Mouse (Mus musculus): ENCODE results near the gene Bfar. TPM values are rescaled to one million over a fixed set of nuclear protein-coding genes. Genes with fewer than 3 reads are reported as not detected.
"Not testable (repeated sequence)": the region's sequence is repeated elsewhere in the genome, so short reads cannot be mapped to it uniquely, and the experiment has no call there.

The Bfar gene
- polyA plus RNA-seq, 1 experiment from 2014 or later: 41.9 TPM

GRCm38 (mm10) chr16:13732786-13733185 lies 61.1 kb downstream of the Bfar start:
- H3K27ac ChIP-seq (ENCODE audit: low read length): no peak overlapping the region
- WGBS: 68% methylated on average over 3 of the region's 3 CpGs
- no peak overlapping the region for H3K4me3 ChIP-seq (replicated peaks; ENCODE audit: low read length)
- H3K9me3 ChIP-seq (replicated peaks; ENCODE audit: control insufficient read depth, low read length): no peaks in the 10 kb centered on the region
- no peak overlapping the region for H3K4me2 ChIP-seq (ENCODE audit: low read depth, low read length)
- ATAC-seq (ENCODE audit: insufficient read depth, low FRiP score): no peak
- H3K36me3 ChIP-seq (ENCODE audit: control insufficient read depth, insufficient read depth, low read length): no peaks in the 10 kb centered on the region
- H3K4me1 ChIP-seq (ENCODE audit: control insufficient read depth, insufficient read depth, low read length): peaks cover 5% of the 10 kb centered on the region; the same call in 1 of the 2 replicates
- no peaks in the 10 kb centered on the region for H3K27me3 ChIP-seq (ENCODE audit: control insufficient read depth, insufficient read depth, low read length)
- H3K9ac ChIP-seq (ENCODE audit: low read length): no peak overlapping the region

GRCm38 (mm10) chr16:13733518-13734137 lies 62.0 kb downstream of the Bfar start:
- Histone ChIP-seq H3K9ac (ENCODE audit: low read length) (no peak overlapping the region), H3K9me3 (replicated peaks; ENCODE audit: control insufficient read depth, low read length) (no peaks in the 10 kb centered on the region), H3K36me3 (ENCODE audit: control insufficient read depth, insufficient read depth, low read length) (no peaks in the 10 kb centered on the region), H3K4me1 (ENCODE audit: control insufficient read depth, insufficient read depth, low read length) (peaks cover 5% of the 10 kb centered on the region; the same call in 1 of the 2 replicates), H3K4me3 (replicated peaks; ENCODE audit: low read length) (no peak overlapping the region), H3K4me2 (ENCODE audit: low read depth, low read length) (no peak overlapping the region), H3K27ac (ENCODE audit: low read length) (no peak overlapping the region), H3K27me3 (ENCODE audit: control insufficient read depth, insufficient read depth, low read length) (no peaks in the 10 kb centered on the region)
- ATAC-seq (ENCODE audit: insufficient read depth, low FRiP score): no peak
- WGBS: 22% methylated on average over 9 of the region's 9 CpGs

- Histone ChIP-seq H3K9ac (ENCODE audit: low read length) (no peak overlapping the region), H3K27me3 (ENCODE audit: control insufficient read depth, insufficient read depth, low read length) (no peaks in the 10 kb centered on the region), H3K4me3 (replicated peaks; ENCODE audit: low read length) (no peak overlapping the region), H3K9me3 (replicated peaks; ENCODE audit: control insufficient read depth, low read length) (no peaks in the 10 kb centered on the region), H3K36me3 (ENCODE audit: control insufficient read depth, insufficient read depth, low read length) (no peaks in the 10 kb centered on the region), H3K4me2 (ENCODE audit: low read depth, low read length) (no peak overlapping the region), H3K4me1 (ENCODE audit: control insufficient read depth, insufficient read depth, low read length) (0 out of 2 replicates have a peak, but pooled peaks cover under 1% of the 10 kb centered on the region), H3K27ac (ENCODE audit: low read length) (no peak overlapping the region)
- 63% methylated on average over 8 of the region's 8 CpGs for WGBS
- no peak for ATAC-seq (ENCODE audit: insufficient read depth, low FRiP score)
Observed at GRCm38 (mm10) chr16:13735977-13736376, 64.3 kb downstream of the Bfar start.

GRCm38 (mm10) chr16:13739044-13739443 lies 67.4 kb downstream of the Bfar start:
- 58% methylated on average over 4 of the region's 4 CpGs for WGBS
- not testable (repeated sequence) for ATAC-seq (ENCODE audit: insufficient read depth, low FRiP score)

GRCm38 (mm10) chr16:13740844-13741243 lies 69.2 kb downstream of the Bfar start:
- no peak for ATAC-seq (ENCODE audit: insufficient read depth, low FRiP score)
- H3K9me3 ChIP-seq (replicated peaks; ENCODE audit: control insufficient read depth, low read length): no peaks in the 10 kb centered on the region
- no peak overlapping the region for H3K9ac ChIP-seq (ENCODE audit: low read length)
- WGBS: 60% methylated on average over 2 of the region's 2 CpGs
- no peak overlapping the region for H3K27ac ChIP-seq (ENCODE audit: low read length)
- H3K36me3 ChIP-seq (ENCODE audit: control insufficient read depth, insufficient read depth, low read length): no peaks in the 10 kb centered on the region
- H3K4me2 ChIP-seq (ENCODE audit: low read depth, low read length): no peak overlapping the region
- no peak overlapping the region for H3K4me3 ChIP-seq (replicated peaks; ENCODE audit: low read length)
- no peaks in the 10 kb centered on the region for H3K4me1 ChIP-seq (ENCODE audit: control insufficient read depth, insufficient read depth, low read length)
- no peaks in the 10 kb centered on the region for H3K27me3 ChIP-seq (ENCODE audit: control insufficient read depth, insufficient read depth, low read length)

More at GRCm38 (mm10) chr16:13739044-13739443, 67.4 kb downstream of the Bfar start:
- H3K4me2 ChIP-seq (ENCODE audit: low read depth, low read length); H3K9ac ChIP-seq (ENCODE audit: low read length); H3K4me3 ChIP-seq (replicated peaks; ENCODE audit: low read length); H3K4me1 ChIP-seq (ENCODE audit: control insufficient read depth, insufficient read depth, low read length); H3K36me3 ChIP-seq (ENCODE audit: control insufficient read depth, insufficient read depth, low read length); H3K9me3 ChIP-seq (replicated peaks; ENCODE audit: control insufficient read depth, low read length); H3K27ac ChIP-seq (ENCODE audit: low read length); H3K27me3 ChIP-seq (ENCODE audit: control insufficient read depth, insufficient read depth, low read length): not testable (repeated sequence)

- no peak overlapping the region for H3K4me3 ChIP-seq (replicated peaks; ENCODE audit: low read length)
- no peaks in the 10 kb centered on the region for H3K27me3 ChIP-seq (ENCODE audit: control insufficient read depth, insufficient read depth, low read length)
- no peaks in the 10 kb centered on the region for H3K4me1 ChIP-seq (ENCODE audit: control insufficient read depth, insufficient read depth, low read length)
- no peak for ATAC-seq (ENCODE audit: insufficient read depth, low FRiP score)
- H3K27ac ChIP-seq (ENCODE audit: low read length): no peak overlapping the region
- H3K9me3 ChIP-seq (replicated peaks; ENCODE audit: control insufficient read depth, low read length): no peaks in the 10 kb centered on the region
- H3K9ac ChIP-seq (ENCODE audit: low read length): no peak overlapping the region
- no peak overlapping the region for H3K4me2 ChIP-seq (ENCODE audit: low read depth, low read length)
- 91% methylated on average over 8 of the region's 8 CpGs for WGBS
- H3K36me3 ChIP-seq (ENCODE audit: control insufficient read depth, insufficient read depth, low read length): no peaks in the 10 kb centered on the region
Observed at GRCm38 (mm10) chr16:13747708-13748107, 76.0 kb downstream of the Bfar start.

GRCm38 (mm10) chr16:13748124-13748523 lies 76.5 kb downstream of the Bfar start:
- no peaks in the 10 kb centered on the region for H3K27me3 ChIP-seq (ENCODE audit: control insufficient read depth, insufficient read depth, low read length)
- WGBS: 62% methylated on average over 3 of the region's 3 CpGs
- H3K27ac ChIP-seq (ENCODE audit: low read length): no peak overlapping the region
- no peak for ATAC-seq (ENCODE audit: insufficient read depth, low FRiP score)
- H3K4me3 ChIP-seq (replicated peaks; ENCODE audit: low read length): no peak overlapping the region
- no peak overlapping the region for H3K4me2 ChIP-seq (ENCODE audit: low read depth, low read length)
- no peak overlapping the region for H3K9ac ChIP-seq (ENCODE audit: low read length)
- H3K9me3 ChIP-seq (replicated peaks; ENCODE audit: control insufficient read depth, low read length): no peaks in the 10 kb centered on the region
- H3K36me3 ChIP-seq (ENCODE audit: control insufficient read depth, insufficient read depth, low read length): no peaks in the 10 kb centered on the region
- no peaks in the 10 kb centered on the region for H3K4me1 ChIP-seq (ENCODE audit: control insufficient read depth, insufficient read depth, low read length)

- not testable (repeated sequence) for H3K27ac ChIP-seq (ENCODE audit: low read length); H3K4me1 ChIP-seq (ENCODE audit: control insufficient read depth, insufficient read depth, low read length); H3K4me3 ChIP-seq (replicated peaks; ENCODE audit: low read length); H3K9me3 ChIP-seq (replicated peaks; ENCODE audit: control insufficient read depth, low read length); H3K4me2 ChIP-seq (ENCODE audit: low read depth, low read length); H3K36me3 ChIP-seq (ENCODE audit: control insufficient read depth, insufficient read depth, low read length); H3K27me3 ChIP-seq (ENCODE audit: control insufficient read depth, insufficient read depth, low read length); H3K9ac ChIP-seq (ENCODE audit: low read length); ATAC-seq (ENCODE audit: insufficient read depth, low FRiP score)
- 34% methylated on average over 10 of the region's 10 CpGs for WGBS
Observed at GRCm38 (mm10) chr16:13748813-13749212, 77.2 kb downstream of the Bfar start.

GRCm38 (mm10) chr16:13749306-13749705 lies 77.6 kb downstream of the Bfar start:
- H3K9ac ChIP-seq (ENCODE audit: low read length): no peak overlapping the region
- H3K27ac ChIP-seq (ENCODE audit: low read length): no peak overlapping the region
- H3K4me1 ChIP-seq (ENCODE audit: control insufficient read depth, insufficient read depth, low read length): no peaks in the 10 kb centered on the region
- H3K36me3 ChIP-seq (ENCODE audit: control insufficient read depth, insufficient read depth, low read length): no peaks in the 10 kb centered on the region
- no peak overlapping the region for H3K4me2 ChIP-seq (ENCODE audit: low read depth, low read length)
- no peak overlapping the region for H3K4me3 ChIP-seq (replicated peaks; ENCODE audit: low read length)
- no peaks in the 10 kb centered on the region for H3K27me3 ChIP-seq (ENCODE audit: control insufficient read depth, insufficient read depth, low read length)
- H3K9me3 ChIP-seq (replicated peaks; ENCODE audit: control insufficient read depth, low read length): no peaks in the 10 kb centered on the region
- ATAC-seq (ENCODE audit: insufficient read depth, low FRiP score): no peak
- 63% methylated on average over 5 of the region's 5 CpGs for WGBS
